Mouse (Mus musculus): ENCODE measurements at regions not wholly inside any gene's neighbourhood (a gene's known extent, or its start where the extent isn't known, plus 50 kb on each side); places are given as distances from the start of the nearest gene placed in this dataset.

DNA sequence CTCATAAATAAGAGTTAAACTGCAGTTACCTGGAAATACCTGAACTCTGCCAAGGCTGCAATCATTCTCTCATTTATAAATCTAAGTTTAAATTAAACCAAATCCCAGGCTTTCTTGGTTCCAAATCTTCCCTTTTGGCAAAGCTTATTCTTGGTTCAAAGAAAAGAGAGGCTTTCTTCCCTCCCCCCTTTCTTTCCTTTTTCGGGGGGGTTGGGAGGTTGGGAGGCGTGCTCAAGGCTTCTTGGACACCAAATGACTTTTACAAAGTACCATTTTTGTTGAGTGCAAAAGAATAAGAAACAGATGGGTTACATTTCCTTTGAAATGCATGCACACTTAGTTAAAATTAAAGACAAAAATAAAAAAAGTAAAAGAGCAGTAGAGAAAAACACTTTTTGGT is 105.4 kb upstream of the Mroh9 start:
- no peaks in the 10 kb centered on the region for H3K9me3 ChIP-seq
- WGBS = 64% methylated on average over 2 of the region's 2 CpGs
- no peaks in the 10 kb centered on the region for H3K36me3 ChIP-seq (replicated peaks)
- no peak overlapping the region for H3K4me3 ChIP-seq
- DNase-seq (ENCODE audit: extremely low spot score, low spot score) = no peak
- H3K27me3 ChIP-seq (ENCODE audit: poor library complexity, severe bottlenecking) = no peaks in the 10 kb centered on the region
- H3K27ac ChIP-seq = no peak overlapping the region
- no peaks in the 10 kb centered on the region for H3K4me1 ChIP-seq

DNA sequence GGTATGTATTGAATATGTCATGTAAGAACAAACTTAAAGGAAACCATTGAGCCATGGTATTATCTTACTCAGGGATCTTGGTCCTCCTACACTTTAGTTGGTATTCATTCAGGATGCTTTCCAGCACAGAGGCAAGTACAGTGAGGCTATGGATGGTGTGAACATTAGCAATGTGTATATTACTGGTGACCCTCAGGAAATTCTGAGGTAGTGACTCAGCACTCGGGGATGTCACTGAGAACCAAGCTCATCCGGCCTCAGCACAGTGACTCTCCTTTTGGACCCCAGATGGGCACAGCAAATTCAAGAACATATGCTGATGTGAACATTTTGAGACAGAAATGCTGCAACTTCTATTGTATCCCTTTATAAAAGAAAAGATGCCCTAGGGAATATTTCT is 96.4 kb upstream of the Mroh9 start:
- Histone ChIP-seq H3K27me3 (ENCODE audit: poor library complexity, severe bottlenecking) (no peaks in the 10 kb centered on the region), H3K9me3 (no peaks in the 10 kb centered on the region), H3K36me3 (replicated peaks) (no peaks in the 10 kb centered on the region), H3K27ac (no peak overlapping the region), H3K4me1 (peaks cover 8% of the 10 kb centered on the region), H3K4me3 (no peak overlapping the region)
- no peak for DNase-seq (ENCODE audit: extremely low spot score, low spot score)
- WGBS = 79% methylated on average over 2 of the region's 2 CpGs

DNA sequence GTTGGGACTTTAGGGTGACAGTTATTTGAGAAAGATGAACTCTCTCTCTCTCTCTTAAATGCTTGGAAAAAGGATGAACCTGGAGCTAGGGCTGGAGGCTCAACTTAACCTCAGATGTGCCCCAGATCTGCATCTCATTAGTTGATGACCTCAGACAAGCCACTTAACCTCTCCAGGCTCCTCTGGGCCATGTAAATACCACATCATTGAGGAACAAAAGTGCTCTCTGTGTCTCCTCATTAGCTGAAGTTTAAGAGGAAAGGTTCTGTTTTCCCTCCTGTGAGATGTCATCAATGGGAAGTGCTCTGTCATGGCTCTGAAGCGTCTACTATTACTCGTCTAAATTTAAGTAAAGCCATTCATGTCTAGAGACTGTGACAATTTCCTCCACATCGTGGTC is 91.5 kb upstream of the Mroh9 start:
- no peaks in the 10 kb centered on the region for H3K9me3 ChIP-seq
- no peak overlapping the region for H3K27ac ChIP-seq
- no peak overlapping the region for H3K4me3 ChIP-seq
- DNase-seq (ENCODE audit: extremely low spot score, low spot score) = no peak
- H3K27me3 ChIP-seq (ENCODE audit: poor library complexity, severe bottlenecking) = no peaks in the 10 kb centered on the region
- no peaks in the 10 kb centered on the region for H3K36me3 ChIP-seq (replicated peaks)
- WGBS = 35% methylated on average over 3 of the region's 3 CpGs
- H3K4me1 ChIP-seq = peaks cover 13% of the 10 kb centered on the region

DNA sequence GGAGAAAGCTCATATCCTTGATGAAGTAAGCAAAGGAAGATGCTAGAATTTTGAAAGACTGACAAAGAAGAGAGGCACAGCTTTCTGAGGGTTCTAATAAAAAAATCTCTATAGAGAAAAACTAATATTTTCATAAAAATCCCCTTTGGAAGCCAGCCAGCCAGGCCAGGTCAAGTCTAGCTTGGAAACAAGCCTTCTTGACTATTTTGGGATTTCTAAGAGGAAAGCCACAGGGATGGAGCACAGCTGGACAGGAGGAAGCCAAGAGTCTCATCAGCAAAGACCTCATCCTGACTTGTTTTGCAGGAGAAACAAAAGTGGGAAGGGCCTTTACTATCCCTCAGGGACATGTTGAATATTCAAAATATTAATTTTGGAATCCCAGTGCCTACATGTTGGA is 81.6 kb upstream of the Mroh9 start:
- Histone ChIP-seq H3K4me3 (no peak overlapping the region), H3K27me3 (ENCODE audit: poor library complexity, severe bottlenecking) (no peaks in the 10 kb centered on the region), H3K36me3 (replicated peaks) (no peaks in the 10 kb centered on the region), H3K27ac (no peak overlapping the region), H3K9me3 (peaks cover 17% of the 10 kb centered on the region), H3K4me1 (no peaks in the 10 kb centered on the region)
- no peak for DNase-seq (ENCODE audit: extremely low spot score, low spot score)

DNA sequence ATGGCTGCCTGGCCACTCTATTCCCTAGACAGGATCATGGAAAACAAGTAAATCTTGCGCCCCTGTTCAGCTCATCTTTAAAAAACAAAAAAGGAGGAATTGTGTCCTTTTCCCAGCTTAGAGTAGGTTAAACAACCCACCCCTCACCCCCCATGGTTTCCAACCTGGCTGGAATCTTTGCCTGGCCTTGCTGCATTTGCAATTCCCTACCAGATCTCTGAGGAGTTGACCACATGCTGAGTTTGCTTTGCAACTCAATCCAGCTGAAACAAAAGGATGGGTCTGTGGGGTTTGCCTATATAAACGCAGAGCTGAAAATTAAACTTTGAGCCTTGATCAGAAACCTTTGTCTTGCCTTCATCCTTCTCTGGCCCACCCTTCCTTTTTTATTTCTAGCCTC is 78.2 kb upstream of the Mroh9 start:
- Histone ChIP-seq H3K4me3 (no peak overlapping the region), H3K9me3 (0 out of 2 replicates have a peak, but pooled peaks cover 4% of the 10 kb centered on the region), H3K27ac (no peak overlapping the region), H3K27me3 (ENCODE audit: poor library complexity, severe bottlenecking) (no peaks in the 10 kb centered on the region), H3K36me3 (replicated peaks) (no peaks in the 10 kb centered on the region), H3K4me1 (peaks cover 5% of the 10 kb centered on the region; the same call in 1 of the 2 replicates)
- DNase-seq (ENCODE audit: extremely low spot score, low spot score) = no peak
- 37% methylated on average over 2 of the region's 2 CpGs for WGBS

DNA sequence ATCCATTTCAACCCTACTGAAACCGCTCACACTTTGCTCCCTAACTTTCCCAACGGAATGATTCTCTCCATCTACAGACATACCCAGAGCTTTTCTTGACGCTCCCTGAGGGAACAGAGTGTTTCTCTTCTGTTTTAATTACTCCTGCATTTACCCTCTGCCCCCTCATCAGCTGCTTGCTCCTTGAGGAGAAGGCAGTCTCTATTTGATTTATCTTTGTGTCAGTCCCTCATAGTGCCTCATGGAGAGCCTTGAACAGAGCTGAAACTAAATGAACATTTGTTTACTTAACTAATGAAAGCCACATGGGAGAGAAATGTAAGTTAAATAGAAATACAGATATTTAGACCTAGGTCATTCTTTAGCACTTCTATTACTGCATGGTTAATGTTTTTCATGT is 74.4 kb upstream of the Mroh9 start:
- DNase-seq (ENCODE audit: extremely low spot score, low spot score) = no peak
- 56% methylated on average over 3 of the region's 3 CpGs for WGBS
- H3K9me3 ChIP-seq = no peaks in the 10 kb centered on the region
- no peak overlapping the region for H3K27ac ChIP-seq
- H3K4me1 ChIP-seq = peaks cover 11% of the 10 kb centered on the region; the same call in 1 of the 2 replicates
- no peak overlapping the region for H3K4me3 ChIP-seq
- H3K36me3 ChIP-seq (replicated peaks) = no peaks in the 10 kb centered on the region
- H3K27me3 ChIP-seq (ENCODE audit: poor library complexity, severe bottlenecking) = no peaks in the 10 kb centered on the region

DNA sequence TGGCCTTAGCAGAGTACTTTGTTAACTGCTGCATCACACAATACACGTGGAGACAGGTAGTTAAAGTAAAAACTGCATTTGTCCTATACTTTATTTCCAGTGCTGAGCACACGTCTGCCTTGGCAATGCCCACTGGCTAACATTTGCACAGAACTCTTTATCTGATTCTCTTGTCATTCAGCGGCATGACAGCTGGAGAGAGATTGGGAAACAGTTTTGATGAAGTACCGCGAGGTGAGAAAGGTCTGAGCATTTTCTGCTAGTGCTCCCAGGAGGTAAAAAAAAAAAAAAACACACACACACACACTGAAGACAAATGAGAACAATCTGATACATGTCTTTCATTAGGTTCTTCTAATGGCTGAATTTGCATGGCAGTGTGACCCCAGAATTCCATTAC is 73.0 kb upstream of the Mroh9 start:
- DNase-seq (ENCODE audit: extremely low spot score, low spot score) = no peak
- H3K27ac ChIP-seq = no peak overlapping the region
- H3K36me3 ChIP-seq (replicated peaks) = no peaks in the 10 kb centered on the region
- no peaks in the 10 kb centered on the region for H3K27me3 ChIP-seq (ENCODE audit: poor library complexity, severe bottlenecking)
- peaks cover 11% of the 10 kb centered on the region; the same call in 1 of the 2 replicates for H3K4me1 ChIP-seq
- 69% methylated on average over 5 of the region's 5 CpGs for WGBS
- no peak overlapping the region for H3K4me3 ChIP-seq
- H3K9me3 ChIP-seq = no peaks in the 10 kb centered on the region

DNA sequence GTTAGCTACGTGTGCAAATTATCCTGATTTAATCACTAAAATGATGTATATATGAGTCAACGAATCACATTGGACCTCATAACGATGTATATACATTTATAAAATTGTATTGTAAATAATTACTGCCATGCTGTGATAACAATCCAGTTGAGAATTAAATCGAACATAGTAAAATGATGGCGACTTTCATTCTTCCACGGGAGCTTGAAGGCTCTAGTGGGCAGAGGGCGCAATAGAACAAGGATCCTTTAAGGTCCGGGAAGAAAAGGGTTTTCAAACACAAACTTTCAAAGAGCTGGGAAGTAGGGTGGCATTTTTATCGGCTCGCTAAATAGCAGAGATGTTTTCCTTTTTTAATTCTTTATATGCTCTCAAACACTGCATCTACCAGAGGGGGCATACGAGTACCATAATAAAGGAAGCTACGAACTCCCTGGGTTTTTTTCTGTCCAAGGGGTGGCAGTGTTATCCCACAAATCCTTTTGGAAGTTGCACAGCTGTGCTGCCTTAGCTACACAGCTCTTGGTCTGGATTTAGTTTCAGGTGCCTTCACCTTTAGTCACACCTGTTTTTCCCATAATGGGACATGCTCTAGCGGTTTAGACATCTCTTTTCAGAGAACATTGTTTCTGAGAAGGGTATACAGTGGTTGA is 64.9 kb upstream of the Mroh9 start:
- Histone ChIP-seq H3K9me3 (no peaks in the 10 kb centered on the region), H3K4me1 (no peaks in the 10 kb centered on the region), H3K27ac (no peak overlapping the region), H3K4me3 (peak overlapping the region; percentile 30; the same call in 1 of the 2 replicates), H3K27me3 (ENCODE audit: poor library complexity, severe bottlenecking) (no peaks in the 10 kb centered on the region), H3K36me3 (replicated peaks) (no peaks in the 10 kb centered on the region)
- peak; percentile 47 for DNase-seq (ENCODE audit: extremely low spot score, low spot score)
- WGBS = 36% methylated on average over 13 of the region's 13 CpGs

DNA sequence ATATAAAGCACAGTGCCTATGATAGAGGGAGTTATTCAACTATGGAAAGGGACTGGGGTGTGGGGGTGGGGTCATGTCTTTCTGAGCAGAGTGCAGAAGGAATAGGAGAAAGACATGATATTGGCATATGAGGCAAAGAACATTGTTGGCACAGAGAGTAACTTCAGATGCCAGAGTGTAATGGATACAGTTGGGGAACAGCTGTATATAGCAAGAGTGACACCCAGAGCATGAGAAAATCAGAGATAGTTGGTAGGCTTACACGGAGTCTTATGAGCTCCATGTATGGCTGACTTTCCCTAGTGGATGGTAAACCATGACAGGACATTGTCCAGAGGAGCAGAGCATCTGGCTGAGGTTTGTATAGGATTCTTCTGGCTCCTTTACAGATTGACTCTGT is 61.2 kb upstream of the Mroh9 start:
- no peaks in the 10 kb centered on the region for H3K27me3 ChIP-seq (ENCODE audit: poor library complexity, severe bottlenecking)
- DNase-seq (ENCODE audit: extremely low spot score, low spot score) = no peak
- no peaks in the 10 kb centered on the region for H3K36me3 ChIP-seq (replicated peaks)
- H3K4me1 ChIP-seq = no peaks in the 10 kb centered on the region
- H3K9me3 ChIP-seq = no peaks in the 10 kb centered on the region
- WGBS = 76% methylated on average over 1 of the region's 1 CpGs
- no peak overlapping the region for H3K4me3 ChIP-seq
- no peak overlapping the region for H3K27ac ChIP-seq

DNA sequence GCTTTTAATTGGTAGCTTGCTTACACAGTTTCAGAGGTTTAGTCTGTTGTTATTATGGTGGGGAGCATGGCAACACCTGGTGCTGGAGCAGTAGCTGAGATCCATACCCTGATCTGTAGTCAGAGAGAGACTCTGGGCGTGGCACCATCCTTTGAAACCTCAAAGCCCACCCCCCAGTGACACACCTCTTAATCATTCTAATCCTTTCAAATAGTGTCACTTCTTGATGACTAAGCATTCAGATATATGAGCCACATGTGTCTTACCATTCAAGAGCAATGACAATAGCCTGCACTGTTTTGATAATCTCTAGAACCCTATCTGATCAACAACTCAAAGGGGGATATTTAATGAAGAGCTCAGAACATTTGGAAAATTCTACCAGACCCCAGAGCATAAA is 57.6 kb upstream of the Mroh9 start:
- H3K4me3 ChIP-seq = no peak overlapping the region
- no peak overlapping the region for H3K27ac ChIP-seq
- WGBS = 82% methylated on average over 1 of the region's 1 CpGs
- no peaks in the 10 kb centered on the region for H3K36me3 ChIP-seq (replicated peaks)
- DNase-seq (ENCODE audit: extremely low spot score, low spot score) = no peak
- H3K27me3 ChIP-seq (ENCODE audit: poor library complexity, severe bottlenecking) = no peaks in the 10 kb centered on the region
- H3K4me1 ChIP-seq = no peaks in the 10 kb centered on the region
- no peaks in the 10 kb centered on the region for H3K9me3 ChIP-seq

DNA sequence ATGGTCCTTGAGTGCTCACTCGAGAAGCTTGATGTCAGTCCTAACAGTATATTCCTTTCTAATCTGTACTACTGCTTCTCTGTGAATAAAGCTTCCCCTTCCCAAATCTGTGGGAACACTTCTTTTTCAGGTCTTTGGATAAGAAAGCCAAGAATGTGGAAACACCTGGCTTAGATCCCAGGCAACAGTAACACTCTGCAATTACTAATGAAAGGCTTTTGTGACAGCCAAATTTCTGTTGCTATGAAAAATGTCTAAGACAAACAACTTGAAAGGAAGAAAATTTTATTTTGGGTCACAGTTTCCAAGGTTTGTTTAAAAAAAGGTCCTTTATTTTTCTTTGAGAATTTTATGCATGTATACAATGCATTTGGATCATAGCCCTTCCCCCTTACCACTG is 56.0 kb upstream of the Mroh9 start:
- H3K4me3 ChIP-seq = no peak overlapping the region
- 82% methylated on average over 1 of the region's 1 CpGs for WGBS

DNA sequence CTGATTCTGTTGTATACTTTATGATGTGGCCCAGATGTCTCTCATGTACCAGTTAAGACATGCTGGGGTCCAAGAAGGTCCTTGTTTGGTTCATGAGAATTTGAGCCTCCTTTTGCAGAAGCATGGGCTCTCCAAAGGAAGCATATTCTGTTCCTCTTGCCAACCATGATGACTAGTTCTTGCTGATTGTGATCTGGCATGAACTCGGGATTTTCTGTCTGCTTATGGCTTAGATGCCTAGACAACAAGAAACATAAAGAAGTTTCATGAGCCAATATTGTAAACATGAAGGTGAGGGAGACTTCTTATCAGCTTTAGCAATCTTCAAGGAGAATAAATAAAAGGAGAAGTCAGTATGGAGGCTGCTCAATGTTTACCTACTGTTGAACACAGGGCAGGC is 52.7 kb upstream of the Mroh9 start:
- Histone ChIP-seq H3K27ac (no peak overlapping the region), H3K27me3 (ENCODE audit: poor library complexity, severe bottlenecking) (no peaks in the 10 kb centered on the region), H3K4me3 (no peak overlapping the region), H3K36me3 (replicated peaks) (no peaks in the 10 kb centered on the region), H3K4me1 (no peaks in the 10 kb centered on the region), H3K9me3 (no peaks in the 10 kb centered on the region)
- 81% methylated on average over 1 of the region's 1 CpGs for WGBS
- no peak for DNase-seq (ENCODE audit: extremely low spot score, low spot score)

More for the DNA sequence above, 56.0 kb upstream of the Mroh9 start:
- no peaks in the 10 kb centered on the region for H3K36me3 ChIP-seq (replicated peaks)
- no peaks in the 10 kb centered on the region for H3K9me3 ChIP-seq
- no peak overlapping the region for H3K27ac ChIP-seq
- H3K27me3 ChIP-seq (ENCODE audit: poor library complexity, severe bottlenecking) = no peaks in the 10 kb centered on the region
- no peaks in the 10 kb centered on the region for H3K4me1 ChIP-seq
- DNase-seq (ENCODE audit: extremely low spot score, low spot score) = no peak
